ENCODE assay signal across 7 mouse cellular contexts in the genomic region with DNA sequence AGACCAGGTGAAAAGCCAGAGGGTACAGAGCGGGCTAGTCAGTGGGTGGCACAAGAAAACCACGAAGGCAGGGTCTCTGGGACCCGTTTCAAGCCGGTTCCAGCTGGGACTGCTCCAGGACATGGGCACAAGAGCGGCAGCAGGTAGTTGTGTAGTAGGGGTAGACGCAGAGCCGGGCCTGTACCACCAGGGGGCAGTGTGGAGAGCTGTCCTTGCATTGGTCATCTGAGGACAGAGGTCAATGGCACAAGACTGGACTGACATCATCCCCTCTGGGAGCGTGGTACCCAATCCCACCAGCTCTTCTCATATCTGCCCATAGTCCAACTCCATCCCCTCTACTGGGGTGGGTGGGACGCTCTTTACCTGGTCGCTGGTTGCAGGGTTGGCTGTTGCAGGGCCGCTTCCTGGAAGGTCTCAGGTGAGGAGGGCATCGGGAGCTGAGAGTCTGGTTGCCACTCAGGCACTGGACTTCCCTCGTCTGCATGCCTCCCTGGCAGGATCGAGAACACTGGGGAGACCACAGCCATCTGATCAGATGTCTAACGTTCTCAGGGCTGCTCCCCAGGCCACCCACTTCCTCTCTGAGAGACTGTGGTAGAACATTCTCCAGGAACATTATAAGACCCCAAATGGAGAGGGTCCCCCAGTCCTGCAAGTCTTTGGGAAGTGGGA. TPM values are rescaled to one million over a fixed set of nuclear protein-coding genes. Genes with fewer than 3 reads are reported as not detected.
DNase-seq lines count a peak whose midpoint lies in the region; ATAC-seq and TF ChIP-seq lines count a peak whose summit lies in the region.

No protein-coding gene starts in this region.

- intact Hi-C loops in heart, postnatal 25 days (cut with DNase I), result loop anchor here (1.0 to 5.0 kb wide), 2 partner anchors 44 to 95 kb away; no protein-coding TSS in a partner anchor
- intact Hi-C loops in left cerebral cortex, postnatal 25 days (cut with DNase I), result loop anchor here (5.0 kb wide), 1 partner anchor 45 kb away; no protein-coding TSS in a partner anchor

- H3K9ac ChIP-seq in midbrain, postnatal 0 days (replicated peaks; ENCODE audit: low read length, poor library complexity, severe bottlenecking), result no peak overlapping the region
- 0 out of 2 replicates have a peak overlapping the region, but pooled peaks have one; percentile 56 for H3K9ac ChIP-seq in stomach, postnatal 0 days (ENCODE audit: low read length)

- H3K4me3 ChIP-seq in midbrain, postnatal 0 days (ENCODE audit: low read depth, low read length), result no peak overlapping the region
- no peak overlapping the region for H3K4me3 ChIP-seq in stomach, postnatal 0 days (ENCODE audit: low read depth, low read length)

- ATAC-seq in midbrain, postnatal 0 days (ENCODE audit: low FRiP score), result no peak
- no peak for ATAC-seq in stomach, postnatal 0 days (ENCODE audit: low FRiP score, low TSS enrichment)

- H3K27ac ChIP-seq in midbrain, postnatal 0 days (ENCODE audit: low read depth, low read length), result no peak overlapping the region
- peak overlapping the region; percentile 99 for H3K27ac ChIP-seq in stomach, postnatal 0 days (replicated peaks)

- peak; percentile 84 for DNase-seq in ES-CJ7 (ENCODE audit: low read depth, low spot score)
- peak; percentile 85 to 95 for DNase-seq in adrenal gland, adult (ENCODE audit: inconsistent age in 2 of 2, low spot score in 1 of 2)
- DNase-seq in embryo, embryonic 9.5 days (ENCODE audit: extremely low spot score), result peak; percentile 84
- DNase-seq in heart, postnatal 25 days (ENCODE audit: low spot score), result peak; percentile 66
- DNase-seq in left cerebral cortex, postnatal 25 days (ENCODE audit: low spot score in 2 of 2), result peak; percentile 42 to 49
- DNase-seq in midbrain, postnatal 0 days (ENCODE audit: low spot score), result peak; percentile 53
- DNase-seq in stomach, postnatal 0 days (ENCODE audit: low spot score), result peak; percentile 83

- TF ChIP-seq CTCF in midbrain, postnatal 0 days (IDR thresholded peaks at IDR 0.05), result peak; percentile 67
- TF ChIP-seq CTCF in stomach, postnatal 0 days (IDR thresholded peaks at IDR 0.05; ENCODE audit: low read depth), result peak; percentile 93

- H3K9me3 ChIP-seq in midbrain, postnatal 0 days (ENCODE audit: low read length), result no peaks in the 10 kb centered on the region
- H3K9me3 ChIP-seq in stomach, postnatal 0 days (ENCODE audit: control insufficient read depth, low read length), result no peaks in the 10 kb centered on the region

- no peaks in the 10 kb centered on the region for H3K36me3 ChIP-seq in midbrain, postnatal 0 days (ENCODE audit: insufficient read depth, low read length)
- H3K36me3 ChIP-seq in stomach, postnatal 0 days (ENCODE audit: control insufficient read depth, insufficient read depth, low read length), result no peaks in the 10 kb centered on the region

- 59% methylated on average over 15 of the region's 15 CpGs for WGBS in midbrain, postnatal 0 days
- WGBS in stomach, postnatal 0 days, result 62% methylated on average over 15 of the region's 15 CpGs

- H3K4me1 ChIP-seq in midbrain, postnatal 0 days (ENCODE audit: insufficient read depth, low read length), result no peaks in the 10 kb centered on the region
- peaks cover 21% of the 10 kb centered on the region for H3K4me1 ChIP-seq in stomach, postnatal 0 days (replicated peaks; ENCODE audit: control insufficient read depth, insufficient read depth)

- H3K4me2 ChIP-seq in midbrain, postnatal 0 days (ENCODE audit: low read depth, low read length, poor library complexity, severe bottlenecking), result no peak overlapping the region
- no peak overlapping the region for H3K4me2 ChIP-seq in stomach, postnatal 0 days (replicated peaks; ENCODE audit: low read depth)

- no peaks in the 10 kb centered on the region for H3K27me3 ChIP-seq in midbrain, postnatal 0 days (ENCODE audit: insufficient read depth, low read length)
- H3K27me3 ChIP-seq in stomach, postnatal 0 days (ENCODE audit: control insufficient read depth, insufficient read depth, low read length), result no peaks in the 10 kb centered on the region

- no peak for TF ChIP-seq EP300 in stomach, postnatal 0 days (optimal IDR thresholded peaks at IDR 0.05)

RNA-seq across cellular contexts. Expression of a gene that starts 10.8 kb away (rescaled TPM):
- 10 to 100 TPM; 52.6 to 64.6 TPM for total RNA-seq in heart, postnatal 25 days (2021)
- total RNA-seq in left cerebral cortex, postnatal 25 days (2021), result 1 to 10 TPM; 4.1 to 4.6 TPM
- total RNA-seq in midbrain, postnatal 0 days (2014; rRNA removed), result 1.3 and 1.4 TPM in 2 replicates
- polyA plus RNA-seq in midbrain, postnatal 0 days (2015; fragmentation: Nextera tagmentation; extraction: Ambion mirVana), result 1.0 and 1.4 TPM in 2 replicates
- 9.4 and 10.4 TPM in 2 replicates for polyA plus RNA-seq in stomach, postnatal 0 days (2015; fragmentation: Nextera tagmentation; extraction: Ambion mirVana)

RNA-seq across cellular contexts. Expression of a gene that starts 18.3 kb away (rescaled TPM):
- 100 to 1,000 TPM; 128 to 152 TPM for total RNA-seq in heart, postnatal 25 days (2021)
- 10 to 100 TPM; 58.4 to 59.6 TPM for total RNA-seq in left cerebral cortex, postnatal 25 days (2021)
- 105 and 136 TPM in 2 replicates for total RNA-seq in midbrain, postnatal 0 days (2014; rRNA removed)
- polyA plus RNA-seq in midbrain, postnatal 0 days (2015; fragmentation: Nextera tagmentation; extraction: Ambion mirVana), result 35.8 and 42.8 TPM in 2 replicates
- 57.9 and 59.2 TPM in 2 replicates for polyA plus RNA-seq in stomach, postnatal 0 days (2015; fragmentation: Nextera tagmentation; extraction: Ambion mirVana)

RNA-seq across cellular contexts. Expression of a gene that starts 52.1 kb away (rescaled TPM):
- total RNA-seq in heart, postnatal 25 days (2021), result 10 to 100 TPM; 67.4 to 72.2 TPM
- 100 to 1,000 TPM; 366 to 382 TPM for total RNA-seq in left cerebral cortex, postnatal 25 days (2021)
- 100 and 124 TPM in 2 replicates for total RNA-seq in midbrain, postnatal 0 days (2014; rRNA removed)
- polyA plus RNA-seq in midbrain, postnatal 0 days (2015; fragmentation: Nextera tagmentation; extraction: Ambion mirVana), result 167 and 169 TPM in 2 replicates
- polyA plus RNA-seq in stomach, postnatal 0 days (2015; fragmentation: Nextera tagmentation; extraction: Ambion mirVana), result 42.3 and 44.2 TPM in 2 replicates

Comparison
In these comparisons a context has a peak if more than half of its experiments do, and no peak if none do; other contexts are left out.
1. RNA of a gene that starts 10.8 kb away (total RNA-seq): 52.6 to 64.6 TPM in heart, postnatal 25 days; 4.1 to 4.6 TPM in left cerebral cortex, postnatal 25 days and 1.3 to 1.4 TPM in midbrain, postnatal 0 days; every median in the first group is over 4 times any median in the second.
2. Peak in every context shown above with its lines, with median percentiles within 50 percentile points of each other: DNase-seq.